Mouse (Mus musculus) colon, adult 2 months (tissue): Measurements from ENCODE around the gene Zcchc14. TPM values are rescaled to one million over a fixed set of nuclear protein-coding genes. Genes with fewer than 3 reads are reported as not detected.

ENCODE experiments used
- polyA plus RNA-seq: library from polyadenylated mRNA; depleted of rRNA; stranded (reverse); fragments of >200 nt; gene quantifications from 2 replicates; pipeline ENCODE4 v1.2.3, GENCODE M21; 2012; rRNA removed

Zcchc14 gene
- 27.0 and 28.5 TPM in 2 replicates for polyA plus RNA-seq

GRCm38 (mm10) chr8:121652774-121653323, at the start of gene Zcchc14:
Zcchc14 (minus strand) TSS chr8:121652901.

DNA sequence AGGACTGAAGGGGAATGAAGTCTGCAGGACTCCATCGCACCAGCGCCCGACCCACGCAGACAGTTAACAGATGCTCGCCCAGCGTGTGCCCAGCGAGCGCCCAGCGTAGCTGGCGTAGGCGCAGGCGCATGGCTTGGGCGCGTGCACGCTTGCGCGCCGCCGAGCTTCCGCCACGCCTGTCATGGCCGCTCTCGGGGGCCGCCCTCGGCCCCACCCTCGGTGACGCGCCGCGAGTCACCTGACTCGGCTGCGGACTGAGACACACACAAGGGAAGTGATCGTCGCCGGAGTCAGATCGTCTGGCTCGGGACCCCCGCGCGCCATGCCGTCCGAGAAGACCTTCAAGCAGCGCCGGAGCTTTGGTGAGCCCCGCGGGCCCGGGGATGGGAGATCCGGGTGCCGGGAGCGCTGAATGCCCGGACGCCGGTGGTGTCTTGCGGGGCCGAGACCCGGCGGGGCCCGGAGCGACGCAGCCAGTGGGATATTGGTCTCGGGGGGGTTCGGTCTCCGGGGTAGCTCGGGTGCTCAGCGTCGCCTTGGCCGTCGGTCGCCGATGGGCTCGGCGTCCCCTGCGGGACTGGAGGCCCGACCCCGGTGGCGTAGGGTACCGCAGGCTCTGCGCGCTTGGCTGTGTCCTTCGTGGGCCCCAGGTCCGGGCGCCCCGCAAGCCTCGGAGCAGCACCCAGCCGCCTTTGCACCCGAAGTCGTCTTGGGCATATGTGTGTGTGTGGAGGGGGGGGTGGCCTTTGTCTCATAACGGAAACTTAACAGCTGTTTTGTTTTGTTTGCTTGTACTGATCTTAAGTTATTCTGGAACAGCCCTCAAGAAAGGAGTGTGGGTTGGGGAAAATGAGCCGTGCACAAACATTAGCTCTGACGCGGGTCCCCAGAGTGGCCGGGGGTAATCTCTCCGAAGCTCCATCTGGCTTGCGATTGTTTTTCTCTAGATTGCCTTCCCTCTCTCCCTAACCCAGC, 62.2 kb downstream of the Zcchc14 start, which contains the start of gene Map1lc3b:
Gene Map1lc3b (plus strand): TSS at position 159 of the 975 bp plus-strand sequence.

DNA sequence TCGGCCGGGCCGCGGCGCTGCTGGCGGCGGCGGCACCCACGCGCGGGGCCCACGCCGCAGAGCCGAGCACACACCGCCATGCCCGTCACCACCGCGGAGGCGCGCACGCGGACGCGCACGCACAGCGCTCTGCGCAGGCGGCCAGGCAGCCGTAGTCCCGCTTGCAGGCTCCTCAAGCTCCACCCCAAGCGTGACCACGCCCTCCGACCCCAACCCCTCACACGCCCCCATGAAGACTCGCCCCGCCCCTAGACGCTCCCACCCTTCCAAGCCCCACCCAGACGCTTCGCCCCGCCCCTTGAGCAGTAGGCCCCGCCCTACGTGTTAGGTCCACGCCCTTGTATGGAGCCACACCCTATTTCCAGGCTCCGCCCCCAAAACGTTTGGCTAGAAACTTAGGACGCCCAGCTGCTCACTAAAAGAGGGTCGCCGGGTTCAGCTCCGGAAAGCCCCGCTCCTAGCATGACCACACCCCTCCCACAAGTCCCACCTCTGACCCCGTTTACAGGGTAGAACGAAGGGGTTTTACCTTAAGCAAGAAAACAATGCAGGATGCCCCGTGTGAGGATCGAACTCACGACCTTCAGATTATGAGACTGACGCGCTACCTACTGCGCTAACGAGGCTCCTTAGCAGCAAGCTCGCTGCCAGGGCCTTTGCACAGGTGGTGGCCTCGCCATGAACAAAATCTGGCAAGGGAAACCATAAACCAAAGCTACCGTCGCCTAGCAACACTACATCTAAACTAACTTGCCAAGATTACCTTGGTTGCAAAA, 73.8 kb downstream of the Zcchc14 start, which contains the start of gene Fbxo31:
Gene Fbxo31 (minus strand): TSS at position 131 of the 776 bp plus-strand sequence.

Other genes with a start within 250 kb of the Zcchc14 start
- gene 1700018B08Rik, start 108.6 kb downstream of the Zcchc14 start, polyA plus RNA-seq: not detected in 2 replicates
- 43.8 and 55.2 TPM in 2 replicates for gene Fbxo31, start 74.1 kb downstream of the Zcchc14 start, polyA plus RNA-seq
- 75.6 and 76.7 TPM in 2 replicates for gene Map1lc3b, start 62.5 kb downstream of the Zcchc14 start, polyA plus RNA-seq
- 1.5 and 1.8 TPM in 2 replicates for gene Jph3, start 76.7 kb upstream of the Zcchc14 start, polyA plus RNA-seq
- 12.4 and 15.3 TPM in 2 replicates for gene Klhdc4, start 176.7 kb upstream of the Zcchc14 start, polyA plus RNA-seq